In the genomic region with DNA sequence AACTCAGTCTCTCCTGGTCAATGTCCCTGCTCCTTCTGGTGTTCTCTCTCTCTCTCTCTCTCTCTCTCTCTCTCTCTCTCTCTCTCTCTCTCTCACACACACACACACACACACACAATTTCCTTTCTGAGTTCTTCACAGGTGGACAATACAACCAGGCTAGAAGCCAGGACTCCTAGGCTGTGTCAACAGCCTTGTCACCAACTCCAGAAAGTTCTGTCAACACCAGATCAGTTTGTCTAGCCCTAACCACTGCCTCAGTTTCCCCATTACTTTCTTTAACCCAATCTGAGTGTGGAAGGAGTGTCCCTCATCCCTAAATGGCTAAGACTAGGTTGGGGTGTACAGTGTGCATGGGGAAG, we compare ENCODE assay signal across 11 mouse cellular contexts. TPM values are rescaled to one million over a fixed set of nuclear protein-coding genes. Genes with fewer than 3 reads are reported as not detected.
DNase-seq lines count a peak whose midpoint lies in the region; ATAC-seq and TF ChIP-seq lines count a peak whose summit lies in the region.
"Had no signal": no experiment of that assay in that cellular context is flagged by ENCODE, and none has a peak within 500 bp of the region (broad histone marks: within the 10 kb centered on the region; RNA-seq: fewer than 3 reads in every experiment).

No protein-coding gene starts in this region.

- H3K27ac ChIP-seq in kidney, postnatal 0 days, result no peak overlapping the region
- H3K27ac ChIP-seq in forebrain, embryonic 10.5 days, result peak overlapping the region; percentile 70; the same call in 1 of the 2 replicates
- no peak overlapping the region for H3K27ac ChIP-seq in limb, embryonic 13.5 days
- no peak overlapping the region for H3K27ac ChIP-seq in neural tube, embryonic 15.5 days (replicated peaks)

- no peaks in the 10 kb centered on the region for H3K9me3 ChIP-seq in kidney, postnatal 0 days (replicated peaks; ENCODE audit: low read length)
- no peaks in the 10 kb centered on the region for H3K9me3 ChIP-seq in forebrain, embryonic 10.5 days
- H3K9me3 ChIP-seq in limb, embryonic 13.5 days, result no peaks in the 10 kb centered on the region
- no peaks in the 10 kb centered on the region for H3K9me3 ChIP-seq in neural tube, embryonic 15.5 days (replicated peaks)

- DNase-seq in kidney, postnatal 0 days (ENCODE audit: low spot score), result no peak
- DNase-seq in kidney, adult 18-20 months, result no peak
- DNase-seq in forebrain, embryonic 10.5 days (ENCODE audit: extremely low spot score, low spot score), result no peak
- DNase-seq in adrenal gland, postnatal 4 days (ENCODE audit: low spot score in 2 of 2), result no peak
- DNase-seq in thymus, postnatal 0 days (ENCODE audit: low spot score), result no peak
- DNase-seq: kidney, adult 9 months had no signal

- H3K36me3 ChIP-seq in kidney, postnatal 0 days (ENCODE audit: insufficient read depth, low read length), result no peaks in the 10 kb centered on the region
- no peaks in the 10 kb centered on the region for H3K36me3 ChIP-seq in forebrain, embryonic 10.5 days (replicated peaks)
- no peaks in the 10 kb centered on the region for H3K36me3 ChIP-seq in limb, embryonic 13.5 days
- H3K36me3 ChIP-seq in neural tube, embryonic 15.5 days, result no peaks in the 10 kb centered on the region

- no peak for ATAC-seq in kidney, postnatal 0 days (replicated peaks; ENCODE audit: low FRiP score, low read depth)
- no peak for ATAC-seq in limb, embryonic 13.5 days (ENCODE audit: low FRiP score, low read depth)
- no peak for ATAC-seq in neural tube, embryonic 15.5 days (ENCODE audit: low FRiP score)
- ATAC-seq in activated CD4-positive, CD25-positive, alpha-beta regulatory T cell, adult 4 months, result no peak

- peak overlapping the region; percentile 89 for H3K4me2 ChIP-seq in kidney, postnatal 0 days (ENCODE audit: low read length)
- peak overlapping the region; percentile 83 for H3K4me2 ChIP-seq in limb, embryonic 13.5 days (replicated peaks)
- peak overlapping the region; percentile 73 for H3K4me2 ChIP-seq in neural tube, embryonic 15.5 days

- H3K4me1 ChIP-seq in kidney, postnatal 0 days (replicated peaks; ENCODE audit: insufficient read depth, low read length), result peaks cover 31% of the 10 kb centered on the region
- H3K4me1 ChIP-seq in forebrain, embryonic 10.5 days, result peaks cover 71% of the 10 kb centered on the region
- peaks cover 62% of the 10 kb centered on the region for H3K4me1 ChIP-seq in limb, embryonic 13.5 days
- H3K4me1 ChIP-seq in neural tube, embryonic 15.5 days, result peaks cover 49% of the 10 kb centered on the region

- peak overlapping the region; percentile 47 for H3K4me3 ChIP-seq in kidney, postnatal 0 days (replicated peaks; ENCODE audit: low read depth, low read length)
- peak overlapping the region; percentile 59 for H3K4me3 ChIP-seq in forebrain, embryonic 10.5 days
- H3K4me3 ChIP-seq in limb, embryonic 13.5 days, result peak overlapping the region; percentile 66
- peak overlapping the region; percentile 45 for H3K4me3 ChIP-seq in neural tube, embryonic 15.5 days (replicated peaks)

- H3K9ac ChIP-seq in kidney, postnatal 0 days (ENCODE audit: low read depth, low read length), result peak overlapping the region; percentile 62
- peak overlapping the region; percentile 75 for H3K9ac ChIP-seq in limb, embryonic 13.5 days
- H3K9ac ChIP-seq in neural tube, embryonic 15.5 days (replicated peaks), result peak overlapping the region; percentile 45; the same call in 1 of the 2 replicates

- no peaks in the 10 kb centered on the region for H3K27me3 ChIP-seq in kidney, postnatal 0 days (ENCODE audit: insufficient read depth, low read length)
- peaks cover 66% of the 10 kb centered on the region for H3K27me3 ChIP-seq in forebrain, embryonic 10.5 days (ENCODE audit: poor library complexity, severe bottlenecking)
- H3K27me3 ChIP-seq in limb, embryonic 13.5 days, result peaks cover 36% of the 10 kb centered on the region
- peaks cover 53% of the 10 kb centered on the region for H3K27me3 ChIP-seq in neural tube, embryonic 15.5 days (replicated peaks)

- no peak for TF ChIP-seq CTCF in kidney, postnatal 0 days (IDR thresholded peaks at IDR 0.05; ENCODE audit: low read depth)

RNA-seq across cellular contexts. Expression of a gene that starts 0.4 kb away (rescaled TPM):
- polyA plus RNA-seq in kidney, postnatal 0 days (2015; fragmentation: Nextera tagmentation; extraction: Ambion mirVana), result 2.5 and 2.8 TPM in 2 replicates
- polyA plus RNA-seq in forebrain, embryonic 10.5 days (2016; fragmentation: Nextera tagmentation; extraction: Ambion mirVana), result 2.1 and 2.6 TPM in 2 replicates
- 17.4 and 21.7 TPM in 2 replicates for polyA plus RNA-seq in limb, embryonic 13.5 days (2015; fragmentation: Nextera tagmentation; extraction: Ambion mirVana)
- polyA plus RNA-seq in neural tube, embryonic 15.5 days (2015; fragmentation: Nextera tagmentation; extraction: Ambion mirVana), result 5.2 and 5.3 TPM in 2 replicates
- total RNA-seq in adrenal gland, postnatal 4 days (2021), result 10 to 100 TPM; 16.5 to 28.3 TPM
- 0.17 and 0.35 TPM in 2 replicates for polyA plus RNA-seq in thymus, postnatal 0 days (2015; fragmentation: Nextera tagmentation; extraction: Ambion mirVana)
- polyA plus RNA-seq in activated CD4-positive, CD25-positive, alpha-beta regulatory T cell, adult 4 months (2017; shearing (Covaris generic)), result not detected
- total RNA-seq: neutrophil, adult 5-6 weeks had no signal

RNA-seq across cellular contexts. Expression of a gene that starts 34.9 kb away (rescaled TPM):
- 461 and 485 TPM in 2 replicates for polyA plus RNA-seq in kidney, postnatal 0 days (2015; fragmentation: Nextera tagmentation; extraction: Ambion mirVana)
- 187 and 200 TPM in 2 replicates for polyA plus RNA-seq in forebrain, embryonic 10.5 days (2016; fragmentation: Nextera tagmentation; extraction: Ambion mirVana)
- polyA plus RNA-seq in limb, embryonic 13.5 days (2015; fragmentation: Nextera tagmentation; extraction: Ambion mirVana), result 222 and 234 TPM in 2 replicates
- polyA plus RNA-seq in neural tube, embryonic 15.5 days (2015; fragmentation: Nextera tagmentation; extraction: Ambion mirVana), result 347 and 386 TPM in 2 replicates
- 100 to 1,000 TPM; 174 to 181 TPM for total RNA-seq in adrenal gland, postnatal 4 days (2021)
- polyA plus RNA-seq in thymus, postnatal 0 days (2015; fragmentation: Nextera tagmentation; extraction: Ambion mirVana), result 381 and 416 TPM in 2 replicates
- polyA plus RNA-seq in activated CD4-positive, CD25-positive, alpha-beta regulatory T cell, adult 4 months (2017; shearing (Covaris generic)), result 100 to 1,000 TPM; 373 to 399 TPM

RNA-seq across cellular contexts. Expression of a gene that starts 36.5 kb away (rescaled TPM):
- 12.1 and 13.8 TPM in 2 replicates for polyA plus RNA-seq in kidney, postnatal 0 days (2015; fragmentation: Nextera tagmentation; extraction: Ambion mirVana)
- polyA plus RNA-seq in forebrain, embryonic 10.5 days (2016; fragmentation: Nextera tagmentation; extraction: Ambion mirVana), result 21.2 and 21.6 TPM in 2 replicates
- 28.2 and 31.6 TPM in 2 replicates for polyA plus RNA-seq in limb, embryonic 13.5 days (2015; fragmentation: Nextera tagmentation; extraction: Ambion mirVana)
- polyA plus RNA-seq in neural tube, embryonic 15.5 days (2015; fragmentation: Nextera tagmentation; extraction: Ambion mirVana), result 49.2 and 53.6 TPM in 2 replicates
- 10 to 100 TPM; 10.0 to 12.6 TPM for total RNA-seq in adrenal gland, postnatal 4 days (2021)
- 1.8 and 2.5 TPM in 2 replicates for polyA plus RNA-seq in thymus, postnatal 0 days (2015; fragmentation: Nextera tagmentation; extraction: Ambion mirVana)
- under 1 TPM; 0.21 to 0.54 TPM for polyA plus RNA-seq in activated CD4-positive, CD25-positive, alpha-beta regulatory T cell, adult 4 months (2017; shearing (Covaris generic))
- total RNA-seq: neutrophil, adult 5-6 weeks had no signal

RNA-seq across cellular contexts. Expression of a gene that starts 38.6 kb away (rescaled TPM):
- polyA plus RNA-seq in kidney, postnatal 0 days (2015; fragmentation: Nextera tagmentation; extraction: Ambion mirVana), result not detected in 2 replicates
- 0.22 TPM in 1 of 2 replicates, not detected in the other for polyA plus RNA-seq in forebrain, embryonic 10.5 days (2016; fragmentation: Nextera tagmentation; extraction: Ambion mirVana)
- polyA plus RNA-seq in limb, embryonic 13.5 days (2015; fragmentation: Nextera tagmentation; extraction: Ambion mirVana), result 0.50 TPM in 1 of 2 replicates, not detected in the other
- polyA plus RNA-seq in neural tube, embryonic 15.5 days (2015; fragmentation: Nextera tagmentation; extraction: Ambion mirVana), result 0.40 and 0.68 TPM in 2 replicates
- total RNA-seq in adrenal gland, postnatal 4 days (2021), result 1 to 10 TPM in 1 of 2 experiments, under 1 TPM in 1; 0.92 to 1.1 TPM
- not detected in 2 replicates for polyA plus RNA-seq in thymus, postnatal 0 days (2015; fragmentation: Nextera tagmentation; extraction: Ambion mirVana)
- polyA plus RNA-seq in activated CD4-positive, CD25-positive, alpha-beta regulatory T cell, adult 4 months (2017; shearing (Covaris generic)), result not detected
- polyA plus RNA-seq: cortical plate, adult 2 months had no signal

RNA-seq across cellular contexts. Expression of a gene that starts 44.4 kb away (rescaled TPM):
- 0.26 and 0.47 TPM in 2 replicates for polyA plus RNA-seq in kidney, postnatal 0 days (2015; fragmentation: Nextera tagmentation; extraction: Ambion mirVana)
- polyA plus RNA-seq in forebrain, embryonic 10.5 days (2016; fragmentation: Nextera tagmentation; extraction: Ambion mirVana), result 0.24 and 0.28 TPM in 2 replicates
- 0.56 and 1.2 TPM in 2 replicates for polyA plus RNA-seq in limb, embryonic 13.5 days (2015; fragmentation: Nextera tagmentation; extraction: Ambion mirVana)
- polyA plus RNA-seq in neural tube, embryonic 15.5 days (2015; fragmentation: Nextera tagmentation; extraction: Ambion mirVana), result 0.22 and 0.61 TPM in 2 replicates
- not detected for total RNA-seq in adrenal gland, postnatal 4 days (2021)
- polyA plus RNA-seq in thymus, postnatal 0 days (2015; fragmentation: Nextera tagmentation; extraction: Ambion mirVana), result 0.15 and 0.17 TPM in 2 replicates
- polyA plus RNA-seq in activated CD4-positive, CD25-positive, alpha-beta regulatory T cell, adult 4 months (2017; shearing (Covaris generic)), result under 1 TPM; 0.23 to 0.52 TPM
- total RNA-seq: neutrophil, adult 5-6 weeks had no signal
